Mouse (Mus musculus) heart, postnatal 0 days (tissue): ENCODE data around the gene Dpysl5. TPM values are rescaled to one million over a fixed set of nuclear protein-coding genes. Genes with fewer than 3 reads are reported as not detected.

Source experiments
- ATAC-seq: fragments of 200-750 bp; cut with Nextera tagmentation; 2 replicates; pipeline ENCODE4 v1.8.0; 2017; ENCODE audit warnings: low read depth, moderate number of reproducible peaks, moderate library complexity; ENCODE audit not compliant: insufficient read depth
- DNase-seq: peaks from one replicate; pipeline ENCODE4 v3.0.0-alpha.2; 2016; ENCODE audit warnings: low spot score
- H3K27ac ChIP-seq: fragments of 300-500 bp; sonication (generic); 2 replicates; pipeline ENCODE4 v1.5.1; 2014; ENCODE audit warnings: low read depth, mild to moderate bottlenecking
- H3K27me3 ChIP-seq: fragments of 300-500 bp; sonication (generic); 2 replicates; pipeline ENCODE4 v1.6.1; 2014; ENCODE audit warnings: low read length, mixed read lengths; ENCODE audit not compliant: control insufficient read depth, insufficient read depth
- H3K36me3 ChIP-seq: fragments of 300-500 bp; sonication (generic); replicated peaks from 2 replicates; pipeline ENCODE4 v1.6.1; 2014; ENCODE audit warnings: low read length, mixed read lengths; ENCODE audit not compliant: control insufficient read depth, insufficient read depth
- H3K4me1 ChIP-seq: fragments of 300-500 bp; sonication (generic); 2 replicates; pipeline ENCODE4 v1.6.1; 2014; ENCODE audit warnings: antibody characterized with exemption; ENCODE audit not compliant: control insufficient read depth, insufficient read depth
- H3K4me2 ChIP-seq: fragments of 300-500 bp; sonication (generic); 2 replicates; pipeline ENCODE4 v1.6.1; 2014; ENCODE audit warnings: low read depth, mild to moderate bottlenecking, low read length, moderate library complexity
- H3K4me3 ChIP-seq: fragments of 300-500 bp; sonication (generic); 2 replicates; pipeline ENCODE4 v1.5.1; 2014; ENCODE audit warnings: low read depth, low read length
- H3K9ac ChIP-seq: fragments of 300-500 bp; sonication (generic); replicated peaks from 2 replicates; pipeline ENCODE4 v1.6.1; 2014; ENCODE audit warnings: low read depth, low read length, mixed read lengths
- H3K9me3 ChIP-seq: fragments of 300-500 bp; sonication (generic); replicated peaks from 2 replicates; pipeline ENCODE4 v1.6.1; 2016; ENCODE audit warnings: low read length; ENCODE audit not compliant: control insufficient read depth
- CTCF ChIP-seq: IDR thresholded peaks from 2 replicates; pipeline ENCODE4 v1.5.1; 2016; ENCODE audit warnings: antibody characterized with exemption, control low read depth, low read depth
- EP300 ChIP-seq: IDR thresholded peaks from 2 replicates; pipeline ENCODE4 v1.6.1; 2016; ENCODE audit warnings: antibody characterized with exemption, low read depth
- WGBS: fragments of 180-500 bp; shearing (Covaris S2); extraction: QIAGEN DNeasy Blood & Tissue Kit; methylation state at CpG from one replicate; pipeline ENCODE4 v1.1.7; 2014; 5-methylcytosine and 5-hydroxymethylcytosine counted together
- polyA plus RNA-seq: library from polyadenylated mRNA; unstranded; fragments of >200 nt; fragmentation: Nextera tagmentation; extraction: Ambion mirVana; gene quantifications from 2 replicates; pipeline ENCODE4 v1.2.1, GENCODE M21; 2015
- total RNA-seq: library from RNA; depleted of rRNA; stranded (reverse); fragments of >200 nt; gene quantifications from 2 replicates; pipeline ENCODE4 v1.2.3, GENCODE M21; 2014; ENCODE audit warnings: low replicate concordance

The Dpysl5 gene
- total and polyA plus RNA-seq, 2 experiments from 2014 or later: 0.83 to 4.7 TPM

DNA sequence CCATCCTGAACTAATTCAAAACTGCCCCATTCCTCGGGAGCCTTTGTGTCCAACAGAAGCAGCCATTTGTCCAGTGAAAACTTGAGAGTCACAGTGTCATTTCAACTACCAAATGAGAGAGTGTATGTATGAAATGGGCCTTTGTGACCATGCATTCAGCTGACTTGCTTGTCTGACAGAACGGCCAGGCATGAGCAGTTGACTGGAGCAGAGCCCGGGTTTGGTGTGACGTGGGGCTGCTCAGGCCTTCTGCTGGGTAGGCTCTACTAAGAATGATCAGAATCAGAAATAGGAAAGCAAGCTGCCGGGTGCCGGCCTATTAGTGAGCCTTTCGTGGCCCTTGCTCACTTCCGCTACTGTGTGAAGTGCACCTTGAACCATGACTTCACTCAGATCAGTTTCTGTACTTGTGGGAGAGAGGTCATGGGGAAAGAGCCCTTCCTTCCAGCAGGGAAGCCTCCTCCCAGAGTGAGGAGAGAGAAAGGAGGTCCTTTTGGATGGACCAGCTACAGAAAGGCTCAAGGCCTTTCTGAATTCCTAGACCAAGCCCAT, 107.5 kb downstream of the Dpysl5 start:
- DNase-seq: no peak
- Histone ChIP-seq H3K4me1 (peaks cover 8% of the 10 kb centered on the region; the same call in 1 of the 2 replicates), H3K4me3 (no peak overlapping the region), H3K9me3 (no peaks in the 10 kb centered on the region), H3K36me3 (no peaks in the 10 kb centered on the region), H3K4me2 (no peak overlapping the region), H3K27me3 (no peaks in the 10 kb centered on the region), H3K27ac (no peak overlapping the region), H3K9ac (no peak overlapping the region)
- TF ChIP-seq CTCF (no peak), EP300 (no peak)
- 82% methylated on average over 8 of the region's 8 CpGs for WGBS
- no peak for ATAC-seq

DNA sequence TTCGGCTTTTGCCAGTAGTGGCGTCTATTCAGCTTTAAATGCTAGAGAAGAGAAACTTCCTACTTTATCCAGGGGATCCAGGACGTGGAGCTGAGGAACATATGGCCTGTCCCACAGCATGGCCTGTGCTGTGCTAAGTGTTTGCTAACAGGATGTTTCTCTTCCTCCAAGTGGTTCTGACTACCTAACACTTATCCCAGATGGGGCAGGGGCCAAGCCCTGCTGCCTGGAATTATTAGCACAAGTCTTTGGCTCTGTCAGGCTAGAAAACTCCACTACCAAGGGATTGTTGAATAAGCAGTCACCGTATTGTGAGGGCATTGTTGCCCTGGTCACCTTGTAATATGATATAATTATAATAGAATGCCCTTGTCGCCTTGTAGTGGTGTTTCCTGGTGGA, 111.3 kb downstream of the Dpysl5 start:
- Histone ChIP-seq H3K27me3 (no peaks in the 10 kb centered on the region), H3K4me1 (no peaks in the 10 kb centered on the region), H3K9ac (no peak overlapping the region), H3K36me3 (no peaks in the 10 kb centered on the region), H3K9me3 (no peaks in the 10 kb centered on the region), H3K27ac (no peak overlapping the region), H3K4me2 (no peak overlapping the region), H3K4me3 (no peak overlapping the region)
- no peak for DNase-seq
- ATAC-seq: no peak
- TF ChIP-seq EP300 (no peak), CTCF (no peak)
- WGBS: 68% methylated on average over 5 of the region's 5 CpGs

DNA sequence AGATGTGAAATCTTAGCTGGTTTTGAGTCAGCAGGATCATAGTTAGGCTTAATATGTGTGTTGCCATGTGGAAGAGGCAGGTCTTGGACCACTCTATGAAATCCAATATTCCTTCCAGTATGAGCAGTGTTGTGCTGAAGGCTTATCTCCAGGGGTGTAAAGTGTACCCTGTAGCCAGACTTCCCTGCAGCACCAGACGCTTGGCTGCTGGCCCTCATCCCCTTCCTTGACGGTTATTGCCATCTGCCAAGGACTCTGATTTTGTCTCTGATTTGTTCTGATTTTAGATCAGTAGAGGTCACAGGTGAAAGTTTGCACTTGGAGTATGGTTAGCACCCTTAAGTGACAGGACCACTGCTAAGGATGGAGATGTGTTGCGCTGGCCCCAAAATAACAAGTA, 111.7 kb downstream of the Dpysl5 start:
- H3K27ac ChIP-seq: no peak overlapping the region
- no peaks in the 10 kb centered on the region for H3K27me3 ChIP-seq
- no peak for DNase-seq
- TF ChIP-seq CTCF: no peak
- TF ChIP-seq EP300: no peak
- no peaks in the 10 kb centered on the region for H3K4me1 ChIP-seq
- H3K4me2 ChIP-seq: no peak overlapping the region
- H3K36me3 ChIP-seq: no peaks in the 10 kb centered on the region
- H3K4me3 ChIP-seq: no peak overlapping the region
- no peak overlapping the region for H3K9ac ChIP-seq
- no peaks in the 10 kb centered on the region for H3K9me3 ChIP-seq
- ATAC-seq: no peak
- WGBS: 66% methylated on average over 3 of the region's 3 CpGs

DNA sequence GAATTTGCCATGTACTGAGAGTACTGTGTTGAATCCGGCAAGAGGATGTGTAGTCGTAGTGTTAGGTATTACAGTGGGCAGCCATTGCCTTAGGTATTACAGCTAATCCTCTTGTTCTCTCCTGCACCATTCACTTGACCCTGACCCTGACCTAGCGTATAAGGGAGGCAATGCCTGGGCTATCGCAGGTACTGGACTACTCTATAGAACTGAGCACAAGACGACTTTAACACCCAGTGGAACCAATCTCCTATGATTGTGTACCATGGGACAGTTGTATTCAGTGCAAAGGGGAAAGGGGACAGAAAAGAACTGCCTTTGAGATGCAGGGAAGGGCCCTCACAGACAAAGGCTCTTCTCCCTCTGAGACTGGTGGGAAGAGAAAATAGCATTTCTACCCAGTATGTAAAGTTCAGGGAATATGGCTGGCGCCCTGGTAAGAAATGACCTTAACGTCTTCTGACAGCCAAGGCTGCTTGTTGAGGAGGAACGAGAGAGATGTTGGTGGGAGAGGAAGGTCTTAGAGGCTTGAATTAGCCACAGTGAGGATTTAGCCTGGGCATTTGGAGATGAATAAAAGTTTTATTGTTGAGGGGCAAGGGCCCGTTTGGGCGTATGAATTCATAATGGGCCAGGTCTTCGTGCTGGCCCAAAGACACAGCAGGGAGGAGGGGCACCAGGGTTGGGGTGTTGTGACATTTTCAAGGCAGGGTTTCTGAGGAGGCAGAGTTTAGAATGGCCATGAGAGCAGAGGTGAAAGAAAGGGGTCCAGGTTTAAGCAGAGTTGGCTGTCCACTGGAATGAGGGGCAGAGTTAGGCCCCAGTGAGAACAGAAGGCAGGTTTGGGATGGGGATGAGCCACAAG, 113.0 kb downstream of the Dpysl5 start:
- Histone ChIP-seq H3K9ac (no peak overlapping the region), H3K36me3 (no peaks in the 10 kb centered on the region), H3K4me3 (no peak overlapping the region), H3K9me3 (no peaks in the 10 kb centered on the region), H3K27ac (no peak overlapping the region), H3K4me2 (no peak overlapping the region), H3K4me1 (no peaks in the 10 kb centered on the region), H3K27me3 (no peaks in the 10 kb centered on the region)
- DNase-seq: no peak
- ATAC-seq: no peak
- TF ChIP-seq EP300 (no peak), CTCF (no peak)
- WGBS: 93% methylated on average over 11 of the region's 11 CpGs

DNA sequence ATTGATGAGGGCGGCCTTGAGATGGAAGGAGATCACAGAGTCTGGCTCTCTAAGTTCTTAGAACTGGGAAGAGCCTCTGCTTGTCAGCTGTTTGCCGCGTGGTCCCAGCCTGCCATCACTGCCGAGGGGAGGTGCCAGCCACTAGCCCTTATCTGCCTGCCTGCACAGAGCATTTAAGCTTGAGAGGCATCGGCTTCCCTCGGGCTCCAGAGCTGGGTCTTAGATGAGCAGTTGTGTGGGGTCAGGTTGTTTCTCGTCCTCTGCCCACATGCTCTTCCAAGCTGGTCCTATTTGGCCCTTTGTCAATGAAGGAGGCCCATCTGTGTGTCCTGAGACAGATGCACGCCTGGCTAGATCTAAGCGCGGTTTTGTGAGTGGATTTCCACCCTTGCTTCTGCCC, 113.8 kb downstream of the Dpysl5 start:
- no peak overlapping the region for H3K4me2 ChIP-seq
- H3K9me3 ChIP-seq: no peaks in the 10 kb centered on the region
- no peaks in the 10 kb centered on the region for H3K4me1 ChIP-seq
- H3K27ac ChIP-seq: no peak overlapping the region
- ATAC-seq (no peak), DNase-seq (no peak)
- WGBS: 37% methylated on average over 10 of the region's 10 CpGs
- no peak overlapping the region for H3K4me3 ChIP-seq
- no peaks in the 10 kb centered on the region for H3K27me3 ChIP-seq
- no peaks in the 10 kb centered on the region for H3K36me3 ChIP-seq
- no peak overlapping the region for H3K9ac ChIP-seq
- TF ChIP-seq CTCF (no peak), EP300 (no peak)

DNA sequence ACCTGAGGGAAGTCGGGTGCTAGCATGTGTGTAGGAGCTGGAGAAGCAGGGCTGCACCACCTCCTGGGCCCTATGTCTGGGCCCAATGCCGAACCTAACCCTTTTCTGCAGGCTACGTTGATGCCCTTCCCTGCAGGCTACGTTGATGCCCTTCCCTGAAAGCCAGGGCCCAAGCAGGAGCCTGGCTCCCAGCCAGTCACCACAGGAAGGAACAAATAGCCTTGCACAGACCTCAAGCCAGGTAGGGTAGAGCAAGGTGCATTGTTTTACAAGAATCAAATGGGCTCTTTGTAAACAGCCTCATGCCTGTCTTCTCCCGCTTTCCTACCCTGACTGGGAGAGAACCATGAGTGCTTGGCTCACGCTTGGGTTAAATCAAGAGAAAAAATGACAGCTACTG, 114.5 kb downstream of the Dpysl5 start:
- Histone ChIP-seq H3K27ac (no peak overlapping the region), H3K4me1 (no peaks in the 10 kb centered on the region), H3K9ac (no peak overlapping the region), H3K9me3 (no peaks in the 10 kb centered on the region), H3K4me3 (no peak overlapping the region), H3K36me3 (no peaks in the 10 kb centered on the region), H3K4me2 (no peak overlapping the region), H3K27me3 (no peaks in the 10 kb centered on the region)
- TF ChIP-seq EP300 (no peak), CTCF (no peak)
- DNase-seq (no peak), ATAC-seq (no peak)
- 63% methylated on average over 6 of the region's 6 CpGs for WGBS
